Mouse (Mus musculus) intestine, embryonic 16.5 days (tissue): ENCODE measurements around the gene Dgkb. TPM values are rescaled to one million over a fixed set of nuclear protein-coding genes. Genes with fewer than 3 reads are reported as not detected.
A peak's percentile ranks its signal among the peaks of the same experiment; 100 is the strongest.

Experiments
- ATAC-seq: fragments of 200-750 bp; cut with Nextera tagmentation; 2 replicates; pipeline ENCODE4 v1.8.0; 2017; ENCODE audit warnings: moderate TSS enrichment, moderate library complexity
- H3K27ac ChIP-seq: fragments of 300-500 bp; sonication (generic); 2 replicates; pipeline ENCODE4 v1.5.1; 2014; ENCODE audit warnings: mild to moderate bottlenecking, low read length
- H3K27me3 ChIP-seq: fragments of 300-500 bp; sonication (generic); replicated peaks from 2 replicates; pipeline ENCODE4 v1.6.1; 2014; ENCODE audit warnings: low read length, control low read depth, mixed read lengths; ENCODE audit not compliant: control insufficient read depth, insufficient read depth
- H3K36me3 ChIP-seq: fragments of 300-500 bp; sonication (generic); 2 replicates; pipeline ENCODE4 v1.6.1; 2014; ENCODE audit warnings: low read length, control low read depth; ENCODE audit not compliant: control insufficient read depth, insufficient read depth
- H3K4me1 ChIP-seq: fragments of 300-500 bp; sonication (generic); 2 replicates; pipeline ENCODE4 v1.6.1; 2014; ENCODE audit warnings: low read length, control low read depth, mixed read lengths; ENCODE audit not compliant: control insufficient read depth, insufficient read depth
- H3K4me2 ChIP-seq: fragments of 300-500 bp; sonication (generic); 2 replicates; pipeline ENCODE4 v1.6.1; 2014; ENCODE audit warnings: low read depth, low read length, control low read depth
- H3K4me3 ChIP-seq: fragments of 300-500 bp; sonication (generic); 2 replicates; pipeline ENCODE4 v1.5.1; 2014; ENCODE audit warnings: mild to moderate bottlenecking, low read length
- H3K9ac ChIP-seq: fragments of 300-500 bp; sonication (generic); 2 replicates; pipeline ENCODE4 v1.6.1; 2014; ENCODE audit warnings: low read depth, low read length
- H3K9me3 ChIP-seq: fragments of 300-500 bp; sonication (generic); 2 replicates; pipeline ENCODE4 v1.6.1; 2016; ENCODE audit warnings: low read length, control low read depth; ENCODE audit not compliant: control insufficient read depth
- WGBS: fragments of 180-500 bp; shearing (Covaris S2); extraction: QIAGEN DNeasy Blood & Tissue Kit; methylation state at CpG from one replicate; pipeline ENCODE4 v1.1.7; 2014; 5-methylcytosine and 5-hydroxymethylcytosine counted together
- polyA plus RNA-seq: library from polyadenylated mRNA; unstranded; fragments of >200 nt; fragmentation: Nextera tagmentation; extraction: Ambion mirVana; gene quantifications from 2 replicates; pipeline ENCODE4 v1.2.1, GENCODE M21; 2015

Gene Dgkb
- polyA plus RNA-seq, 1 experiment from 2014 or later: 5.4 TPM

DNA sequence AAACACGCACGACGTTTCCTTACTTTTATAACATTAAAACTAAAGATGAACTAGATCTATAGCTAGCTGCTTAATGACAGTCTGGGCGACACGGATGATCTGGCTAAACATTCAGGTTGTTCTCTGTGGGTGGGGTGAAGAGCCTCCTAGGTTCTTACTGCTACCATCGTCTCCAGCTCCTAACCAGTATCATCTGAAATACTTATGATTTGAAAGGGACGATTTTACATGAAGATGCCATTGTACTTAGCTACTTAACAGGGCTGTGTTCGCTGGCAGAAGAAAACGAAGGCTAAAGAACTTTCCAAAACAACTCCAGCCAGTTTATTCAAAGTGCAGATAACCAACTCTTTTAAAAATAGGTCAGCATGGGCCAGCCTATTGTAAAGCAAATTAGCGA, 63.9 kb downstream of the Dgkb start:
- no peak overlapping the region for H3K27ac ChIP-seq
- H3K4me2 ChIP-seq: peak overlapping the region; percentile 73
- H3K9me3 ChIP-seq: no peaks in the 10 kb centered on the region
- no peaks in the 10 kb centered on the region for H3K27me3 ChIP-seq
- WGBS: 10% methylated on average over 10 of the region's 10 CpGs
- H3K36me3 ChIP-seq: no peaks in the 10 kb centered on the region
- no peak for ATAC-seq
- H3K4me3 ChIP-seq: peak overlapping the region; percentile 50
- H3K4me1 ChIP-seq: 0 out of 2 replicates have a peak, but pooled peaks cover 3% of the 10 kb centered on the region
- H3K9ac ChIP-seq: no peak overlapping the region

DNA sequence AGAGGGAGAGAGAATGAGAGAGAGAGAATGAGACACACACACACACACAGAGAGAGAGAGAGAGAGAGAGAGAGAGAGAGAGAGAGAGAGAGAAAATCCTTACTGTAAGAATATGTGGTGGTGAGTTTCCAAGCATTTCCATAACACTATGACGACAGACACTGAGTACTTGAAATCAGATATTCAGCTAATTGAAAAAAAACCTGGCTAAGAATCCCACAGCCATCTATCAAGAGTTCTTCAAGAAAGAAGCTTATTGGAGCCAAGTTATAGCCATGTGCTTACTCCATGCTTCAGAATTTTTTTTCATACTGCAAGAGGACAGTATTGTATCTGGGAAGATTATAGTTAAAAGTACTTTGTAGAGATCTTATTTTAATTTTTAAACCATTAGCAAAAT, 65.3 kb downstream of the Dgkb start:
- H3K27ac ChIP-seq: no peak overlapping the region
- WGBS: 44% methylated on average over 1 of the region's 1 CpGs
- no peak for ATAC-seq

DNA sequence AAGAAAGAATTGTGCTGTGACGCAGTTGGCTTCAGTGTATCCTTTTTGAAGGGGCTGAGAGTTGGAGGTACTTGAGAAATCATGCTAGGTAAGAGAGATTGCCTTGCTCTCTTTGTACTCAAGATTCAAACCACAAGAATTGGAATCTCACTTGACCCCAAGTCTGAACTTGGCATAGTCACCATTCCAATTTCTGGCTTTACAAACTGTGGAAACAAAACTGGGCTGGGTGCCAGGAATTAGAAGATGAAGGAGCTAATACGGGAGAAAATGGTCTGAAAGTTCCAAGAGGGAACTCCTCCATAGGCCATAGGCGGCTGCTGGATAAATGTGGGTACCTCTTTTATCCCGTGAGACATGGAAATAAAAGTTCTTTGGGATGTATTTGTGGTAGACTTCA, 66.3 kb downstream of the Dgkb start:
- no peaks in the 10 kb centered on the region for H3K9me3 ChIP-seq
- no peaks in the 10 kb centered on the region for H3K27me3 ChIP-seq
- no peak overlapping the region for H3K4me3 ChIP-seq
- H3K9ac ChIP-seq: no peak overlapping the region
- H3K27ac ChIP-seq: no peak overlapping the region
- no peaks in the 10 kb centered on the region for H3K36me3 ChIP-seq
- H3K4me1 ChIP-seq: 0 out of 2 replicates have a peak, but pooled peaks cover 3% of the 10 kb centered on the region
- ATAC-seq: no peak
- WGBS: 67% methylated on average over 4 of the region's 4 CpGs
- no peak overlapping the region for H3K4me2 ChIP-seq

More for the DNA sequence above, 65.3 kb downstream of the Dgkb start:
- Histone ChIP-seq H3K4me1 (0 out of 2 replicates have a peak, but pooled peaks cover 3% of the 10 kb centered on the region), H3K36me3 (no peaks in the 10 kb centered on the region), H3K9ac (no peak overlapping the region), H3K4me2 (no peak overlapping the region), H3K27me3 (no peaks in the 10 kb centered on the region), H3K4me3 (no peak overlapping the region), H3K9me3 (no peaks in the 10 kb centered on the region)

DNA sequence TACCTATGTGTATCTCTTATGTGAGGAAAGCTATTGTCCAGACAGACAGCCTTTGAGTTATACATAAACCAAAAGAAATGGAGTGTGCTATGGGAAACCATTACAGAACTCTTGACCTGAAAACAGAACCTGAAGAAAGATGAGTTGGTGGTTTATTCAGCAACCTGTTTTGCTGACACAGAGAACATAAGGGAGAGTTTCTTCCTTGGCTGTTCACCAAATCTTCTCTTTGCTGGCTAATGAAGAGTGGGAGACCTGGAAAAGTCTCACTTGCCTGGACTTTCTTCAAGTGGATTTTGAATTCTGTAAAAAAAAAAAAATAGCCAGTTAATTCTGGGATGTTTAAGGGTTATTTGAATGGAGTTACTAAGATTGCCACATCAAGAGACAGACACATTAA, 71.1 kb downstream of the Dgkb start:
- no peaks in the 10 kb centered on the region for H3K27me3 ChIP-seq

DNA sequence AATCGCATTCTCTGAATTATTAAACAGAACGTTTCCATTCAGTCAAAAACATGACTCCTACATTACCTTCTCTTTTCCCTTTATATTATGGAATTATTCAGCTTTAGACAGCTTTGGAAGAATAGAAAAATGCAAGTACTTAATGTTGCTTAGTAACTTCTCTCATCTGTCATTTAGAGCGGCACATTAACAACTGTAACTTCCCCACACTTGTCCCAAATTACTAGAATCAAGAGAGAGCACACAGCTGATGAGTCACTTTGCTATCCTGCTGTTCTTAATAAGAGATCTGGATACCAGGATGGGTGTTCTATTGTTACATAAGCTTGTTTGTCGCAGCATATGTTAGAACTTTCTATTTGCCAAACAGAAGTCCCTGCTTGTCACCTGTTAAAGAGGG, 71.9 kb downstream of the Dgkb start:
- ATAC-seq: no peak
- H3K27me3 ChIP-seq: no peaks in the 10 kb centered on the region
- no peak overlapping the region for H3K27ac ChIP-seq
- H3K36me3 ChIP-seq: no peaks in the 10 kb centered on the region
- no peak overlapping the region for H3K9ac ChIP-seq
- H3K4me2 ChIP-seq: no peak overlapping the region
- H3K4me1 ChIP-seq: no peaks in the 10 kb centered on the region
- WGBS: 79% methylated on average over 4 of the region's 4 CpGs
- H3K4me3 ChIP-seq: no peak overlapping the region
- H3K9me3 ChIP-seq: no peaks in the 10 kb centered on the region

More for the DNA sequence above, 71.1 kb downstream of the Dgkb start:
- Histone ChIP-seq H3K9ac (no peak overlapping the region), H3K4me3 (no peak overlapping the region), H3K4me2 (no peak overlapping the region), H3K27ac (no peak overlapping the region), H3K9me3 (no peaks in the 10 kb centered on the region), H3K36me3 (no peaks in the 10 kb centered on the region), H3K4me1 (no peaks in the 10 kb centered on the region)
- ATAC-seq: no peak

DNA sequence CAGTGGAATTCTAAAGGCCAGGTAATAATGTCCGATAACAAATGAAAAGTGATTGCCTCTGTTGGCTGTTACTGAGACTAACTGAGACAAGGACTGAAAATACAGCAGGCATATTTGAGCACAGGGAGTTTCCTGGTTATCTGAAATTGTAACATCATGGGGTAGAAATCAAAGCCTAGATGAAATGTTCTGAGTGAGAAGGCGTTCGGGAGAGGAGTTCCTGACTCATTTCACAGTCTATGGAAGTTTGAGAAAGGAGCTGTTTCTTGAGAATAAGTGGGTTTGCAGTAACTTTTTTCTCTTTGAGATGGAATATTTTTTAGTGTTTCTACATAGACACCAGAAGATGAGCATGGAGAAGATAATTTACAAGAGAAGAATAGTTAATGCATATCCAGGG, 73.8 kb downstream of the Dgkb start:
- Histone ChIP-seq H3K9ac (no peak overlapping the region), H3K4me1 (no peaks in the 10 kb centered on the region), H3K4me2 (no peak overlapping the region), H3K36me3 (no peaks in the 10 kb centered on the region), H3K4me3 (no peak overlapping the region), H3K9me3 (no peaks in the 10 kb centered on the region), H3K27me3 (no peaks in the 10 kb centered on the region), H3K27ac (no peak overlapping the region)
- ATAC-seq: no peak
- WGBS: 84% methylated on average over 3 of the region's 3 CpGs

DNA sequence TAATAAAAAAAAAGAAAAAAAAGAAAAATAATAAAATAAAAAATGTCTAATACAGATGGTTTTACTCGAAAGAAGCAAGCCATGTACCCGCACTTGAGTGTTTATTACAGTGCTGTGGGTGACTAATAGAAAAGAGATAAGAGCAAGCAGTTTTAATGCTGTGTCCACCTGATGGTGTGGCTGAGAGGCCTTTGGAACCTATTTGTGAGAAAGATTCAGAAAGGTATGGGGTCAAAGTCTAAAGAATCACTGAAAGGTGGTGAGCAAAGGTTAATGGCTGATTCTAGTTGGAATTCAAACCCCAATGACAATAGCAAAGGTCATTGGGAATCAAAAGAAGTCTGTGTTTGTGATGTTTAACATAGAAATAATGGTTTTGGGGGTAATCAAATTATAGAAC, 124.6 kb downstream of the Dgkb start:
- no peaks in the 10 kb centered on the region for H3K4me1 ChIP-seq
- ATAC-seq: peak; percentile 93
- H3K4me3 ChIP-seq: no peak overlapping the region
- H3K9ac ChIP-seq: no peak overlapping the region
- H3K27ac ChIP-seq: no peak overlapping the region
- no peaks in the 10 kb centered on the region for H3K36me3 ChIP-seq
- H3K27me3 ChIP-seq: no peaks in the 10 kb centered on the region
- H3K4me2 ChIP-seq: no peak overlapping the region
- 79% methylated on average over 2 of the region's 2 CpGs for WGBS
- no peaks in the 10 kb centered on the region for H3K9me3 ChIP-seq

DNA sequence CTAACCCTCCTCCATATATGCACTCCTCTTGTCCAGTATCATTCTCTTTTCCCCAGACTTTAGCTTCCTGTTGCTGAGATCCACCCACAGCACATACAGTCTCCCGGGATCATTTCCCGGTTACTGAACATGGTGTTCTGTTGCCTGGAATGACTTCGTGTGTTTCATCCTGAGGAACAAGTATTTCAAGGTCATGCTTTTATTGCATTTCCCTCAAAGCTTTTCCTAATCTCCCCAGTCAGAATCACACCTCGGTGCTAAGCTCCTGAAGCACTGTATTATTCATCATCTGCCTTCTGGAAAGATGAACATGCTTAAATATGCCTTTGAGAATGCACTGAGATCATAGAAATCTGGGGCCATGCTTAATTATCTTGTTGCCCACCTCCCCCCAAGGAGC, 138.7 kb downstream of the Dgkb start:
- no peak for ATAC-seq
- Histone ChIP-seq H3K4me3 (no peak overlapping the region), H3K27ac (no peak overlapping the region), H3K36me3 (no peaks in the 10 kb centered on the region), H3K4me1 (no peaks in the 10 kb centered on the region), H3K27me3 (no peaks in the 10 kb centered on the region), H3K9me3 (no peaks in the 10 kb centered on the region; the same call in 1 of the 2 replicates), H3K9ac (no peak overlapping the region), H3K4me2 (no peak overlapping the region)
- WGBS: 74% methylated on average over 4 of the region's 4 CpGs

DNA sequence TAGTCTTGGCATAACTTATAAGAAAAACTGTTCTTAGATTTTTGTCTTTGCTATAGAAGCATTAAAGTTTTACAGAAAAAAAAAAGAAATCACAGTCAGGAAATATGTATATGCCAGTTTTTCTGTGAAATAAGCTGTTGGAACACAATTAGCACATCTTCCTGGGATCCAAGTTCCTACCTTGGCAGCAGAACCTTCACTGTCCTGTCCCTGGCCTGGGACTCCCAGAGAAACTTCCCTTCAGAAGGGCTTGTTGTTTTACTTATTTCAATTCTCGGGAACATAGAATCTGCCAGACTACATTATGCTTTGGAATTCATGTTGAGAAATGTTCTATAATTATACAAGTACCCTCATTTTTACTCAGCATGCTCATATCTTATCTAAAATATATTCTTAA, 154.0 kb downstream of the Dgkb start:
- H3K4me1 ChIP-seq: no peaks in the 10 kb centered on the region
- no peaks in the 10 kb centered on the region for H3K36me3 ChIP-seq
- WGBS: 67% methylated on average over 1 of the region's 1 CpGs
- ATAC-seq: no peak
- no peak overlapping the region for H3K9ac ChIP-seq
- H3K4me3 ChIP-seq: no peak overlapping the region
- H3K4me2 ChIP-seq: no peak overlapping the region
- H3K27ac ChIP-seq: no peak overlapping the region
- no peaks in the 10 kb centered on the region for H3K9me3 ChIP-seq
- H3K27me3 ChIP-seq: no peaks in the 10 kb centered on the region

DNA sequence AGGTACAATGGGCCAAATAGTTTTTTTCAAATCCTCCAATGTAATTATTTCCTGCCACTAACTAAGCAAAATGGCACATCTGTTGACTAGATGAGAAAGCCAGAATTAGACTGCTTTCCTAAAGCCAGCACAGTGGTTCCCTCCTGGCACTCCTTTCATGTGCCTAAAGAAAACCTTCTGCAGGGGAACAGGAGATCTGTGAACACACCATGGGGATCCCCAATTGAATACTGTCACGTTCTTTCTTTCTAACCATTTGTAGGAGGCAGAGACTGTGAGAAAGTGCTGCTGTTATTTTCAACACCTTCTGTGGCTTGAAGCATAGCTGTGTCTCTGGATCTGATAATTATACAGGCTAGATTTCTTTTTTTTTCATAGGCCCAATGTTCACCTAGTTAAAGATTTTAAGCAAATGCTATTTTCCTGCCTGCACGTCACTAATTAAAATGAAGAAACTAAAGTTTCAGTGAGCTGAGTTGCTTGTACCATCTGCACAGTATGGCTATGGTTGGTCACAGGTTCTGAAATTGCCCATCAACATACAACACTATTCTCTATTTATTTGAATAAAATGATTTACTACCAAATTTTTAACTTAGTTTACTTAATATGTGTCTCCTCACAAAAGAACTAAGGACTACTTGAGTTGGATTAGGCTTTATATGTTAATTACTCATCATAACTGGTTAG, 161.1 kb downstream of the Dgkb start:
- no peak overlapping the region for H3K4me2 ChIP-seq
- no peak overlapping the region for H3K4me3 ChIP-seq
- no peak overlapping the region for H3K27ac ChIP-seq
- H3K36me3 ChIP-seq: no peaks in the 10 kb centered on the region
- no peaks in the 10 kb centered on the region for H3K4me1 ChIP-seq
- no peaks in the 10 kb centered on the region for H3K27me3 ChIP-seq
- no peak for ATAC-seq
- no peaks in the 10 kb centered on the region for H3K9me3 ChIP-seq
- 70% methylated on average over 2 of the region's 2 CpGs for WGBS
- H3K9ac ChIP-seq: no peak overlapping the region
